In the genomic region with DNA sequence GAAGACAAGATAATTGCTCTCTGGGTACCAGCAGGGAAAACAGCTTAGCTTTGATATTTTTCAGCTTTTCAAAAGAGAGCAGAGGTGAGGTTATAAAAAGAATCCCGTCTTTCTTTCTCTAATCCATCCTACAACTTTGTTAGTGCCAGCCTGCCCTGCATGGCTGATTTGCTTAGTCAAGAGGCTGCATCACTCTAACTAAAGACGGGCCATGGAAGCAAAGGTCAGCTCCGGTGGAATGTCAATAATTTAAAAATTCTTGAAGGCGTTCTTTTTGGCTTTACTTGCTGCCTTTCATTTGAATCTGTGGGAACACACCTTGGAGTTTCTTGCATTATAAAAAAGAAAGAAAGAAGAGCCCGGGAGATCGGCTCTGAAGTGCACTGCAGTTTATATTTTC, we compare ENCODE assay signal across 22 mouse cellular contexts.
A peak's percentile ranks its signal among the peaks of the same experiment; 100 is the strongest.
DNase-seq lines count a peak whose midpoint lies in the region; ATAC-seq and TF ChIP-seq lines count a peak whose summit lies in the region.
"Had no signal": no experiment of that assay in that cellular context is flagged by ENCODE, and none has a peak within 500 bp of the region (broad histone marks: within the 10 kb centered on the region; RNA-seq: fewer than 3 reads in every experiment).

No protein-coding gene starts in this region.

- no peaks in the 10 kb centered on the region for H3K9me3 ChIP-seq in embryonic facial prominence, embryonic 11.5 days (replicated peaks; ENCODE audit: control insufficient read depth, low read length)
- H3K9me3 ChIP-seq in embryonic facial prominence, embryonic 10.5 days = no peaks in the 10 kb centered on the region
- no peaks in the 10 kb centered on the region for H3K9me3 ChIP-seq in heart, embryonic 11.5 days (replicated peaks; ENCODE audit: control insufficient read depth, low read length)
- H3K9me3 ChIP-seq: forebrain, embryonic 10.5 days; heart, embryonic 10.5 days; hindbrain, embryonic 10.5 days; intestine, embryonic 15.5 days; limb, embryonic 13.5 days; liver, embryonic 12.5 days had no signal

- 57% methylated on average over 6 of the region's 6 CpGs for WGBS in embryonic facial prominence, embryonic 11.5 days
- 59% methylated on average over 6 of the region's 6 CpGs for WGBS in embryonic facial prominence, embryonic 10.5 days
- WGBS in heart, embryonic 11.5 days (ENCODE audit: insufficient replicate concordance) = 71% methylated on average over 6 of the region's 6 CpGs

- no peaks in the 10 kb centered on the region for H3K27me3 ChIP-seq in embryonic facial prominence, embryonic 11.5 days (ENCODE audit: control insufficient read depth, insufficient read depth, low read length)
- no peaks in the 10 kb centered on the region for H3K27me3 ChIP-seq in embryonic facial prominence, embryonic 10.5 days (replicated peaks; ENCODE audit: low read depth, poor library complexity, severe bottlenecking)
- H3K27me3 ChIP-seq in heart, embryonic 11.5 days (ENCODE audit: control insufficient read depth, insufficient read depth, low read length) = no peaks in the 10 kb centered on the region
- H3K27me3 ChIP-seq: intestine, embryonic 15.5 days; liver, embryonic 12.5 days had no signal

- H3K36me3 ChIP-seq in embryonic facial prominence, embryonic 11.5 days (replicated peaks; ENCODE audit: control insufficient read depth, insufficient read depth, low read depth, low read length) = no peaks in the 10 kb centered on the region
- H3K36me3 ChIP-seq in embryonic facial prominence, embryonic 10.5 days (replicated peaks) = no peaks in the 10 kb centered on the region
- H3K36me3 ChIP-seq in heart, embryonic 11.5 days (ENCODE audit: control insufficient read depth, insufficient read depth, low read length) = no peaks in the 10 kb centered on the region
- H3K36me3 ChIP-seq: forebrain, embryonic 10.5 days; heart, embryonic 10.5 days; hindbrain, embryonic 10.5 days; intestine, embryonic 15.5 days; limb, embryonic 13.5 days; liver, embryonic 12.5 days had no signal

- DNase-seq in embryonic facial prominence, embryonic 11.5 days (ENCODE audit: low spot score) = peak; percentile 21
- DNase-seq in embryonic facial prominence, embryonic 10.5 days (ENCODE audit: low spot score) = no peak
- DNase-seq in layer of hippocampus, adult 2 months (ENCODE audit: low spot score in 2 of 2) = no peak
- no peak for DNase-seq in layer of hippocampus, adult 11-12 months (ENCODE audit: low spot score)
- DNase-seq in brain, embryonic 14.5 days (ENCODE audit: low read depth) = peak; percentile 63
- peak; percentile 41 to 45 for DNase-seq in kidney, postnatal 25 days
- no peak for DNase-seq in lung, postnatal 10 days
- DNase-seq: adrenal gland, postnatal 10 days; cerebellum, adult 9-10 months; layer of hippocampus, postnatal 36 days; lung, adult 2 months; retina, postnatal 1 day; right cerebral cortex, postnatal 25 days; spleen, adult 18-20 months had no signal

- H3K4me2 ChIP-seq in embryonic facial prominence, embryonic 11.5 days (ENCODE audit: low read depth, low read length) = no peak overlapping the region
- H3K4me2 ChIP-seq in heart, embryonic 11.5 days = no peak overlapping the region
- H3K4me2 ChIP-seq: intestine, embryonic 15.5 days; limb, embryonic 13.5 days; liver, embryonic 12.5 days had no signal

- ATAC-seq in embryonic facial prominence, embryonic 11.5 days (replicated peaks; ENCODE audit: insufficient number of reproducible peaks, low FRiP score, low TSS enrichment, low read depth) = no peak
- no peak for ATAC-seq in heart, embryonic 11.5 days (replicated peaks; ENCODE audit: insufficient number of reproducible peaks, low FRiP score, low TSS enrichment)
- ATAC-seq: hindbrain, embryonic 16.5 days; intestine, embryonic 15.5 days; liver, embryonic 12.5 days had no signal

- H3K4me3 ChIP-seq in embryonic facial prominence, embryonic 11.5 days (ENCODE audit: low read depth, low read length) = no peak overlapping the region
- no peak overlapping the region for H3K4me3 ChIP-seq in embryonic facial prominence, embryonic 10.5 days
- no peak overlapping the region for H3K4me3 ChIP-seq in layer of hippocampus, adult 2 months
- no peak overlapping the region for H3K4me3 ChIP-seq in heart, embryonic 11.5 days (ENCODE audit: low read depth, low read length)
- H3K4me3 ChIP-seq: forebrain, embryonic 10.5 days; heart, embryonic 10.5 days; hindbrain, embryonic 10.5 days; intestine, embryonic 15.5 days; limb, embryonic 13.5 days; liver, embryonic 12.5 days had no signal

- no peak for TF ChIP-seq POLR2A in brain, embryonic 14.5 days (IDR thresholded peaks at IDR 0.05; ENCODE audit: borderline replicate concordance, extremely low read depth, insufficient read depth, insufficient read length, poor library complexity, severe bottlenecking)

- TF ChIP-seq CTCF in layer of hippocampus, adult 2 months (conservative IDR thresholded peaks at IDR 0.05) = no peak
- no peak for TF ChIP-seq CTCF in brain, embryonic 14.5 days (IDR thresholded peaks at IDR 0.05; ENCODE audit: borderline replicate concordance, extremely low read depth, insufficient read depth, insufficient read length)

- no peak overlapping the region for H3K27ac ChIP-seq in embryonic facial prominence, embryonic 11.5 days (replicated peaks; ENCODE audit: low read depth, low read length)
- H3K27ac ChIP-seq in embryonic facial prominence, embryonic 10.5 days (replicated peaks) = no peak overlapping the region
- peak overlapping the region; percentile 3; the same call in 1 of the 2 replicates for H3K27ac ChIP-seq in layer of hippocampus, adult 2 months
- H3K27ac ChIP-seq in heart, embryonic 11.5 days (ENCODE audit: low read depth, low read length) = no peak overlapping the region
- H3K27ac ChIP-seq: forebrain, embryonic 10.5 days; heart, embryonic 10.5 days; hindbrain, embryonic 10.5 days; intestine, embryonic 15.5 days; limb, embryonic 13.5 days; liver, embryonic 12.5 days had no signal

- H3K4me1 ChIP-seq in embryonic facial prominence, embryonic 11.5 days (ENCODE audit: control insufficient read depth, insufficient read depth, low read length) = no peaks in the 10 kb centered on the region
- H3K4me1 ChIP-seq in embryonic facial prominence, embryonic 10.5 days = peaks cover 10% of the 10 kb centered on the region
- H3K4me1 ChIP-seq in heart, embryonic 11.5 days (ENCODE audit: control insufficient read depth, insufficient read depth, low read length) = no peaks in the 10 kb centered on the region
- H3K4me1 ChIP-seq: heart, embryonic 10.5 days; hindbrain, embryonic 10.5 days; intestine, embryonic 15.5 days; limb, embryonic 13.5 days; liver, embryonic 12.5 days had no signal

- H3K9ac ChIP-seq in embryonic facial prominence, embryonic 11.5 days (replicated peaks; ENCODE audit: low read length) = no peak overlapping the region
- H3K9ac ChIP-seq in heart, embryonic 11.5 days (ENCODE audit: low read depth, low read length) = no peak overlapping the region
- H3K9ac ChIP-seq: intestine, embryonic 15.5 days; limb, embryonic 13.5 days; liver, embryonic 12.5 days had no signal

Comparison
In these comparisons a context has a peak if more than half of its experiments do, and no peak if none do; other contexts are left out.
1. DNase-seq: peak in embryonic facial prominence, embryonic 11.5 days (single experiment), brain, embryonic 14.5 days (single experiment) and kidney, postnatal 25 days (2 of 2); none in embryonic facial prominence, embryonic 10.5 days (single experiment), layer of hippocampus, adult 2 months (0 of 2), layer of hippocampus, adult 11-12 months (single experiment) and lung, postnatal 10 days (single experiment).